Mouse (Mus musculus): ENCODE measurements at regions not wholly inside any gene's neighbourhood (a gene's known extent, or its start where the extent isn't known, plus 50 kb on each side); places are given as distances from the start of the nearest gene placed in this dataset.
A peak's percentile ranks its signal among the peaks of the same experiment; 100 is the strongest.

GRCm38 (mm10) chr17:45928903-45929477, 103.2 kb downstream of the Vegfa start:
- peak; percentile 37 for DNase-seq (ENCODE audit: low read depth)

- no peak for DNase-seq (ENCODE audit: low read depth)
These were observed 104.2 kb downstream of the Vegfa start for GRCm38 (mm10) chr17:45928013-45928412.

DNA sequence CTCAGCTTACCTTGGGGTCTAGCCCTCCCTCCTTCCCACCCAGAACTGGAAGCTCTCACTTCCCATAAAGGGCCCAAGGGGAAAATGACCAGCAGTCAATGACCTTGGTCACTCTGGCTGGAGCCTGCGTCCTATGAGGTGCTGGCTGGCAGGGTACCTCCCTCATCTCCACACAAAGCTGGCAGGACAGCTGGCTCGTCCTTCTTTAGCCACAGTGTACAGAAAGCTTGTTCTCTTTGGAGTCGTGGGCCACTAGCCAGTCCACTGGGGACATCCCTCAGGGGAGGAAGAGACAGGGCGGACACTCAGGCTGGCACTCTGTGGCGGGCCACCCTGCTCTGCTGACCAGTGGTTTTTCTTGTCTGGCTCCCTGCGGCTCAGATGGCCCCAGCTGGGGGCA, 106.3 kb downstream of the Vegfa start:
- DNase-seq (ENCODE audit: low read depth): no peak

GRCm38 (mm10) chr17:45924595-45924994, 107.6 kb downstream of the Vegfa start:
- no peak for DNase-seq (ENCODE audit: low read depth)

DNA sequence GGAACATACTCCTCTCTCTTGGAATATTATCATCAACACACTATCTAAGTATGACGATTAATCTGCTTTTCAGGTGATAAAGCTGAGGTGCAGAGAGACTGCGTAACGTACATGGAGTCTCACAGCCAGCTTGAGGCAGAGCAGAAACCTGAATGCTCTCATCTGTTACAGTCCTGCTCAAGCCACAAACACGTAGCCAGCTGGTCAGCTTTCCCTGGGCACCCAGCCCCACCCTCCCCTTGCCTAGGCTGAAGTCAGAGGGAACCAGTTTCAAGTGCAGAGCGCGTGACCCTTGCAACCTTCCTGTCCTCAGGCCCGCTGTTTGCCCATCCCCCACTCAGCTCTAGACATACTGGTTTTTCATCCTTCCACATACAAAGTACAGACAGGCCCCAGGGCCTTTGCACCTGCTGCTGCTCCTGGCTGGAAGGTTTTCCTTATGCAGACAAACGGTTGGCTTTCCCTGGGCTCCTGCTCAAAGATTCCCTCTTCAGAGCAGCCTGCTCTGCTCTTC, 108.9 kb downstream of the Vegfa start:
- DNase-seq (ENCODE audit: low read depth): no peak

- no peak for DNase-seq (ENCODE audit: low read depth)
These were observed 114.5 kb downstream of the Vegfa start for GRCm38 (mm10) chr17:45917647-45918046.

DNA sequence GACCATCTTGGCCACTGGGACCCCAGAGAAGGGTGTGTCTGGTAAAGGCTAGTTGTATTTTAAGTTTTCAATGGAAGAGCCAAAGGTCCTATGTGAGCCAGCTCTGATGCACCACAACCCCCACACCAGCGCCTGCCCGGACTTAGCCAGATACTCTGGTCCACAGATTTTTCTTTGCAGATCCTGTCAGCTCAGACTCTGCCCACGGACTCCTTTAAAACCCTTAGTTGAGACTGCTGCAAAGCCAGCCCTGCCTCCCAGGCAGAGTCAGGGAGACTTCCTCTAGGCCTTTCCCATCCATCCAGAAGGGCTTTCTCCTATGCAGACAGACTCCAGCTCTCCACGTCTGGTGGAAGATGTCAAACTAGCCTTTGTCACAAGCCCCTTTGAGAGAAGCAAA, 115.2 kb downstream of the Vegfa start:
- DNase-seq (ENCODE audit: low read depth): no peak

DNA sequence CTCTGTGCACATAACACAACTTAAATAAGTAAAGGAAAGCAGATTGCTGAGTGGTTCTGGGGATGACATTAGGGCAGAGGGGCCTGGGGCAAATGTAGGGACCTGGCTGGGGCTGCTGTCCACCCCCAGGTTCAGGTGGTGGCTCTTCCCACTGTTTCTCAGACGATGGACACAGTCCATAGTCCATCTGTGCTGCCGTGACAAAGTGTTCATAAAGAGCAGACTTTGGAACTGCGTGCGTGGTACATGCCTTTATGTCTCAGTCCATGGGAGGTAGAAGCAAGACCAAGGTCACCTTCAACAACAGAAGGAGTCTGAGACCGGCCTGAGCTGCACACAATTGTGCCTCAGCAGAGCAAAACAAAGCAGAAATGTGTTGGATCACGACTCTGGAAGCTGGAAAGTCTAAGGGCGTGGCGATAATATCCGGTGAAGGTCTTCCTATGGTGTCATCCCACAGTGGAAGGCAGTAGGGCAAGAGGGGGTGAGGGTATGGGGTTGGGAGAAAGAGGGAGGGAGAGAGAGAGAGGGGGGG, 117.4 kb downstream of the Vegfa start:
- no peak for DNase-seq (ENCODE audit: low read depth)

- no peak for DNase-seq (ENCODE audit: low read depth)
These were observed 117.9 kb downstream of the Vegfa start for GRCm38 (mm10) chr17:45914237-45914636.

DNA sequence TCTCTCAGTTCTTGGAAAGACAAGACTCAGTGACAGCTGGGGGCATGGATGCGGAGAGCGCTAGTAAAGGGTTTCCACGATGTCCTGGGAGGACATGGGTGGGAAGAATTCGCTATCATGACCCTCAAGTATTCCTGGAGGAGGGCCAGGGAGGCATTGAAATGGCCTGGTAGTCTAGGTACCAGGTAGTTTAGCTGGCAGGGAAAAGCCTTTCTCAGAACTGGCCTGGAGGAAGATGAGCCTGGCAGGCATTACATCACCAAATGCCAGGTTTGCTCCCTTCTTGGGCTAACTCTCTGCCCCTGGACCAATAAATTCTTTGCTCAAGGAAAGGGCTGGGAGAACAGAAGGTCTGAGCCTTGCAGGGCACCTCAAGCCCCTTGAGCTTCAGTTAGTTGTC, 118.5 kb downstream of the Vegfa start:
- no peak for DNase-seq (ENCODE audit: low read depth)

DNA sequence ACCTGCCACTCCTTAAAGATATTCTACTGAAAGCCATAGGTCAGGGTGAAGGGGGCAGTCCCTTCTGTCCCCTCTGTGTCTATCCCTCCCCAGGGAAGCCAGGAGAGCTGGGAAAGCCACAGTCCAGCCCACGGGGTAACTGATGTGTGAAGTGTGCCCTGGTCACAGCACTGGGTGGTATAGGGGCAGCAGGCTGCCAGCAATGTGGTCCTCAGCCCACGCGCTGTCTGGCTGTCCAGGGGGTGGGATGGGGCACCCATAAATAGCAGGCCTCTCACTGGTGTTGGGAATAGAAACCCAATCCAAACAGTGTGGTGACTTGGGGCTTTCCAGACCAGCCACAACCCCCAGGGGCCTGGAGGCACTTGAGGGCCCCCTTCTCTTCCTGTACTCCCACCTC, 120.0 kb downstream of the Vegfa start:
- no peak for DNase-seq (ENCODE audit: low read depth)

DNA sequence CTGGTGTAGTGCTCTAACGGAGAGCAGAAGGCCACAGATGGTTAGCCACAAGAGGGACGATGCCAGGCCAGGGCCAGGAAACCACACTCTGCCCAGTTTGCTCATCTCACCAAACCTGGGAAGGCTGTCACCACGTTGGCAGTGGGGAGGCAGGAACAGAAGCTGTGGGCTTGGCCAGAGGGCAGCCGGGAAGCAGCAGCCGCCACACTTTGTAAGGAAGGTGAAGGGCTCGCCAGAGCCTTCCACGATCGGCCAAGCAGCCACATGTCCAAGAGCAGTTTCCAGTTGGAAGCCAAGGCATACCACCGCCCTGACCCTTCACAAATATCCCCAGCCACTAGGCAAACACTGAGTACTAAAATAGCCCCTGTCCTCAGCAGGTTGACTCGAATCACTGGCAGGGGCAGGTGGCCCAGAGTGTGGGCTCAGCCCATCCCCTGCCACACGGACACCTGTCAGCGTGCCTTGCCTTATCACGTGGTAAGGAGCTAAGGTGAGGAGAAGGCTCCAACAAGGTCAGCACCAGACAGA, 120.9 kb downstream of the Vegfa start:
- no peak for DNase-seq (ENCODE audit: low read depth)

DNA sequence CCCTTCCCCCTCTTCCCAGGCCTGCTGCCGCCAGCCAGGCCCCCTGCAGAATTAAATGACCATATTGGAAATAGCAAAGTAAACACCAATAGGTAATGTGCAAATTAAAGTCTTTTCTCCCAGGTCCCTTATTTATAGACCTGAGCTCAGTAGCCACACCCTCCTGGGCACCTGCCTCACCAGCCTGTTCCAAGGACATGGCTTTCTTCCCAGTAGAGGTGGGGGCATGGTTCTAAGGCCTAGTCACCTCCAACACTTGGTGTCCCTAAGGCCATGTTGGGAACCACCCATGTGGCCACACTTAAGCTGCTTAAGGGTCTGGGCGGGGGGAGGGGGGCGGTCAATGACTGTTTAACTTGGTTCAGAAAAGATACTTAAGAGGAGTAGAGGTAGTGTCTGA, 121.9 kb downstream of the Vegfa start:
- no peak for DNase-seq (ENCODE audit: low read depth)

DNA sequence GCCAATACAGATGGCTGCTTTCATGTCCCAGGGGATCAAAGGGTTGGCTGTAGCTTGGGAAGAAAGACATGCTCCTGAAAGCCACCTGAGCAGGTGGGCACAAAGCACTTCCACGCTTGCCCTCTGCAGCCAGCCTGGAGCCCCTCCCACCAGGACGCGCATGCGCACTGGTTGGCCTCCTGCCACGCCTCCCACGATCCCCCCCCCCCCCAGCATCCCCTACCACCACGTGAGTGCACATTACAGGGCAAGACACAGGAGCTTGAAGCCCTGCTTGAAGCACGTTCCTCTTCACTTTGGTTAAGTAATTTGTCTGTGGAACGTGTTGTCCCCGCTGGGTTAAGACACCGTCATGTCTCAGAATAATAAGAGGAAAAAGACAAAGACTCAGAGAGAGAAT, 124.6 kb downstream of the Vegfa start:
- DNase-seq (ENCODE audit: low read depth): no peak

GRCm38 (mm10) chr17:45905596-45905995, 126.6 kb downstream of the Vegfa start:
- no peak for DNase-seq (ENCODE audit: low read depth)

DNA sequence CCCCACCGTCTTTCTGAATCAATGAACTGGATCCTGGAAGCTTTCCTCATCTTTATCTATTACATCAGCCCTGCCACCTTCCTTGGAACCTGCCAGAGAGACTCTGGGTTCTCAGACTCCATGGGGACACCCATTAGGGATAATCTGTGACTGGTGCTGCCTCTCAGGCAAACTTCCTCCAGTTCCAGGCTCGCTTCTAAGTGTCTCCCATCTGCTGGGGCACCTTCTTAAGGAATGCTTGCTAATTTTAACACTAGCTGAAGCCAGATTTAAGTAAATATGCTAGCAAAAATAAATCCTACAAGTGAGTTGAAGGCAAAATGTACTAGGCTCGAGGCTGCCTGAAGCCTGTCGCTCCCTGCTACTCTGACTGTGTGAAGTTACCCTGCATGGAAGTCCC, 127.9 kb downstream of the Vegfa start:
- DNase-seq (ENCODE audit: low read depth): no peak

GRCm38 (mm10) chr17:45903294-45903693, 128.9 kb downstream of the Vegfa start:
- DNase-seq (ENCODE audit: low read depth): no peak

DNA sequence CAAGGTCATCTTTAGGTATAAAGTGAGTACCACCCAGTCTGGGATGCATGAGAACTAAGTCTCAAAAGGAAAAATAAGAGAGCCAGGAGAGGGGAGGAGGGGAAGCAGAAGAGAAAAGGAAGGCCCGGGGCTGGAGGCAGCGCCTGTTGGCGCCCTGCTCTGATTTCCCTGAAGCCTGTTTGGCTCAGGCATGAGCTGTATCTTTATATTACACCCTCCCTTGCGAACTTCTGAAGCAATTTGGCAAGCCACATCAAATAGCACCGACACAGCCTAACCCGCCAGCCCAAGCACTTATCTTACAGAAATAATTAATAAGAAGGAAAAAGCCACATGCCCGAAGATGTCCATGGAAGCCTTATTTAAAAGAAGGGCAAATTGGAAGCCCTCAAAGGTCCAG, 129.5 kb downstream of the Vegfa start:
- DNase-seq (ENCODE audit: low read depth): no peak

DNA sequence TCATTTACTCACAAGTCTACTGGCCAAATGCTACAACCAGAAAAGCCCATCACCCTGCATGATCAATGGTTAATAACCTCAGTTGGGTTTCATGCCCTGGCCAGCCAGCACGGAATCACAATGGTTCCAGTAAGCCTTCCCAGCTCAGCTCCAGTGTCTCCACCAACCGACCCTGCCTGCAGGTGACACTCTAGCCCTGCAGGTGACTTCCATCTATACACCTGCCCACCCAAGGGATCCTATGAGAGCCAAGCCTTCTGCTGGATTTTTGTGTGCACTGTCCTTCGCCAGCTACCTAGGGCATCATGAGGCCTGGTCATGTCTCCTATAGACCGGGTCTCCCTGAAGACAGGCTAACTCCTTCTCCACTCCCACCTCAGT, 135.3 kb downstream of the Vegfa start:
- no peak for DNase-seq (ENCODE audit: low read depth)

DNA sequence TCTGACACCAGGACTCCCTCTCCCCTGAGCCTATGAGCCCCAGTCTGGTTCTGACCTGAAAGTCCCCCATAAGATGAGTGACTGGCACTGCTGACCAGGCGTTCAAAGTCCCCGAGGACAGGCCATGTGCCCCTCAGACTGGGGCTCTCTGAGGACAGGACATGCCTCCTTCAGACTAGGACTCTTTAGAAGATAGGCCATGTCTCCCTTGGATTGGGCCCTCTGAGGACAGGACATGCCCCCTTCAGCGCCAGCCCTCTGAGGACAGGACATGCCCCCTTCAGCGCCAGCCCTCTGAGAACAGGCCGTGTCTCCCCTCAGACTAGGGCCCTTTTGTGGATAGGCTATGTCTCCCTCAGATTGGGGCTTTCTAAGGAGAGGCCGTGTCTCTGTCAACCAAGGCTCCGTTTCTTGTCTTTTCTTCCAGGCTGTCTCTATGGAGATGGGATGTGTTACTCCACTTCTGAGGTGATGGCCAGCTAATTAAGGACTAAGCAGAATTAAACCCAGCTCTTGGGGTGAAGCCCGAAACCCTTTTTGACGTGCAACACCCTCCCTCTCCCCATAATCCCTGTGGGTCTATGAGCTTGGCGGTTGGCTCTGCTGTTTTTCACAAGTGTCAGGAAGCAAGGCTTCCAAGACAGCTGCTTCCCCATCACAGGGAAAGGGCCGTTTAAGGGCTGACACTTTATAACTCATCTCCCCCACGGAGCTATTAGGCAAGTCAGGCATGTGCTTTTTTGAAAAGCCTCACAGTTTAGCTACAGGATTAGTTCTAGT, 135.8 kb downstream of the Vegfa start:
- no peak for DNase-seq (ENCODE audit: low read depth)

- DNase-seq (ENCODE audit: low read depth): no peak
These were observed 138.0 kb downstream of the Vegfa start for GRCm38 (mm10) chr17:45894166-45894565.

DNA sequence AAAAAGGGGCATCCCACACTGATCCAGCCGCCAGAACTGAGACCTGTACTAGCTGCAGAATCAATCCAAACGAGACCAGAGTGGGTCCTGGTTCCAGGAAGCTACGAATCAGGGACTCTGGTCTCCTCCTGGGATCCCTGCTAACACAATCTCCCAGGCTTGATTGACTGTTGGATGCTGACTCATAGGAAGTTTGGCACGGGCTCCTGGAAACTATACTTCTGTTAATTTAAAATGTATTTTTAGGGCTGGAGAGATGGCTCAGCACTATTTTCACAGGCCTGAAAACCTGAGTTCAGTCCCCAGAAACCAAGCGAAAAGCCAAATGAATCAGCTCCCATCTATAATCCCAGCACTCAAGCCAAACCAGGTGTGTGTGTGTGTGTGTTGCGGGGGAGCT, 138.5 kb downstream of the Vegfa start:
- DNase-seq (ENCODE audit: low read depth): peak; percentile 89

DNA sequence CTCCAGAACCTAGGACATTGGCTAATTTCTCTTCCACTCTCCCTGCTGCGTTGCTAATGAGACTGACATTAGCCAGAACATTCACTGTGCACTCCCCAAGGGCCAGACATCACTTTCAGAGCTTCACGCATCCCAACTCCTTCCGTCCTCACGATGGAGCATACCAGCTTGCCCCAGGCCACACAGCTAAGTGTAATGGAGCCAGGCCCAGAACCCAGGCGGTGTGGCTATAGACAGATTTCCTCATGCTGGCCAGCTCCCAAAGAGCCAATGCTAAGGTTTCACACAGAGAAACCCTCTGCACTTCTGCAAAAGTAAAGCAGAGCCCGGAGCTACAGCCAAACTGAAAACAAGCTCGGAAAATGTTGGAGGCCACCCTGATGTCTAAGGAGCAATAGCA, 139.1 kb downstream of the Vegfa start:
- DNase-seq (ENCODE audit: low read depth): no peak
